Mouse (Mus musculus): ENCODE data around the gene Cacna1a.

The Cacna1a gene

DNA sequence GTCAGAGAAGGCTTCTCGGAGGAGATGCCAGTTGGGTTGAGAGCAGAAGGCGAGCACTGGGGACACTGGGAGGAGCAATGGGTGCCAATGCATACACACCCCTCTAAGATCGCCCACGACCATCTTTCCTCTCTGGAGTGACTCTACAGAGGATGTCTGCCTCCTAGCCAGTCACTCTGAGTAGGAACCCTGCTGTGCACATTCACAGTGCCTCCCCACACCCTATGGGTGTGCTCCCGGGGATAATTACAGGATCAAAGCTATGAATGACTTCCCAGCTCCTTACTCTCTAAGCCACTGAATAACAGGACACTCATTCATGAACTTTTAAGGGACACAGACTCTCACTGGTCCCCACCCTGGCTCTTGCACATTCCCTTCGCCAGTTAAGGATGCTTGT is 151.1 kb downstream of the Cacna1a start:
- no peak for DNase-seq (ENCODE audit: low spot score)

- DNase-seq (ENCODE audit: low spot score): no peak
These were observed 154.2 kb downstream of the Cacna1a start for GRCm38 (mm10) chr8:84542481-84542880.

DNA sequence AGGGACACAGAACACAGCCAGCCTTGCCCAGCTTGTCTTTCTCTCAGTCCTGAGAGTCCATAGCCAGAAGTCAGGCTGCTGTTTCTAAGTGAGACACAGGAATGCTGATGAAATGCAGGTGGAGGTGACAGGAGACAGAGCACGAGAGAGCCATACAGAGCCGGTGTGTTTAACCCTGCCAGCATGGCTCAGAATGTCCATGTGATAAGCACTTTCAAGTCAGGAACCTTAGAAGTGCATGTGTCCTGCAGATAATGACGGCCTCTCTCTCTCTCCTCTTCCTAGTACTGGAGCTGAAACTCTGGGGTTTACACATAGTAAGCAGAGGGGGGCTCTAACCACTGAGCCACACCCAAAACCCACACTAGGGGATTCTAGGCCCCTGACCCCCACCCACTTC is 157.3 kb downstream of the Cacna1a start:
- DNase-seq (ENCODE audit: low spot score): no peak

DNA sequence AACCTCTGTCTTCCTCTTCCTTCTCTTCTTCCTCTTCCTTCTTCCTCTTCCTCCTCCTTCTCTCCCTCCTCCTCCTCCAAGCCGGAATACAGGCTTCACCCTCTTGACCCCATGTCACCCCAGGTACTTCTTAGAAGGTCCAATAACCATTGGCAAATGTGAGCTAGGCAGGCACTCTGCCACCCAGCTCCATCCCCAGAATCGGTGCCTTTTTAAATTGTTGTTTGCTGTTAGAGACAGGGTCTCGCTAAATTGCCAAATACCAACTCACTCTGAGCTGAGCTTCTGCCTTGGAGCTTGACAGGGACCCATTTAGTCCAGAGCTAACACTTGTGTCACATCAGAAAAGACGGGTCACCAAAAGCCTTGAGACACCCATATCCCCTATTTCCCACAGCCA is 164.2 kb downstream of the Cacna1a start:
- DNase-seq (ENCODE audit: low spot score): no peak

DNA sequence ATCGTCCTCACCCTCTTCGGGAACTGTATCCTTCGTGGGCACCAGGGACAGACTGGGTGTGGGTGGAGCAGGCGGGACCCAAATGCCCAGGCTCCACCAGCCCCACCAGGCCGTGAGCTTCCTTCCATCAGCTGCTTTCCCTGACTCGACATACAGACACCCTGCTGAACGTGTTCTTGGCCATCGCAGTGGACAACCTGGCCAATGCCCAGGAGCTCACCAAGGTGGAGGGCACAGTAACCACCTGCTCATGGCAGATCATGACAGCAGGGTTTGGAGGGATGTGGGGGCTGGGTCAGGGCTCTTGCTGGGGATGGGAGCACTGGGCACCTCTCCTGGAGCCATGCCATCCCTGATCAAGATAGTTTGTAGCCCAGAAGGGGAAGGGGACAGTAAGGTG is 164.9 kb downstream of the Cacna1a start:
- no peak for DNase-seq (ENCODE audit: low spot score)

- DNase-seq (ENCODE audit: low spot score): no peak
These were observed 165.4 kb downstream of the Cacna1a start for GRCm38 (mm10) chr8:84553617-84554016.

- DNase-seq (ENCODE audit: low spot score): no peak
These were observed 166.2 kb downstream of the Cacna1a start for GRCm38 (mm10) chr8:84554301-84555027.

- no peak for DNase-seq (ENCODE audit: low spot score)
These were observed 167.0 kb downstream of the Cacna1a start for GRCm38 (mm10) chr8:84555269-84555668.

DNA sequence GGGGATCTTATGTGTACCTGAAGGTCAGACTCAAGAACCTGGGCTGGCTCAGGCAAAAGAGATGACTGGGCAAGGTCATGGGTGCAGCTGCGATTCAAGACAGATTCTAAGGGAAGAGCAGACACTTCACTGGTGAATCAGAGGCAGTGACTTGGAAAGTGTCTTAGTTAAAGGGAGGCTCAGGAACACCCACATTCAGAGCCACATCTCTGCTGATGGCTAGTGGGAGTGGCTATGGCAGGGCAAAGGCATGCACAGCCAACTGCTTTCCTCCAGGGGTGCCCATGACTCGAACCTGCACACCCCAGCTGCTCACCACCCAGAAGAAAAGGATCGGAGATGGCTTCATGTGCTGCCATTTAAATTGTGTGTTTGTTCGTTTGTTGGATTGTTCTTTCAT is 169.7 kb downstream of the Cacna1a start:
- DNase-seq (ENCODE audit: low spot score): no peak

- no peak for DNase-seq (ENCODE audit: low spot score)
These were observed 170.9 kb downstream of the Cacna1a start for GRCm38 (mm10) chr8:84559121-84559604.

DNA sequence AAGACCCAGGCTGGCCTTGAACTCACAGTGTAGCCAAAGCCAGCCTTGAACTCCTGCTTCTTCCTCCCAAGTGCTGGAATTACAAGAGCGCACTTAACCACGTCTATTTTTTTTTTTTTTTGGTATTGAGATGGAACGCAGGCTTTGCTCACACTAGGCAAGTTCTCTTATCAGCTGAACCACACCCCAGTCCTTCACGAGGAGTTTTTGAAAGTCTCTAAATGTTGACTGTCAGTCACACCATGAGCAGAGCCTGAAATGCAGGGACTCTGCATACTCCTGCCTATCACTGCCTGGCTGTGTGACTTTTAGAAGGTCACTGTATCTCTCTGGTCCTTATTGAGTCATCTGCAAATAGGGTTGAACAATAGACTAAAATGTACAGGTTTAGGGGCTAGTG is 173.5 kb downstream of the Cacna1a start:
- no peak for DNase-seq (ENCODE audit: low spot score)

GRCm38 (mm10) chr8:84564042-84564441 is 175.8 kb downstream of the Cacna1a start:
- no peak for DNase-seq (ENCODE audit: low spot score)

GRCm38 (mm10) chr8:84565577-84566360 is 177.5 kb downstream of the Cacna1a start:
- no peak for DNase-seq (ENCODE audit: low spot score)

DNA sequence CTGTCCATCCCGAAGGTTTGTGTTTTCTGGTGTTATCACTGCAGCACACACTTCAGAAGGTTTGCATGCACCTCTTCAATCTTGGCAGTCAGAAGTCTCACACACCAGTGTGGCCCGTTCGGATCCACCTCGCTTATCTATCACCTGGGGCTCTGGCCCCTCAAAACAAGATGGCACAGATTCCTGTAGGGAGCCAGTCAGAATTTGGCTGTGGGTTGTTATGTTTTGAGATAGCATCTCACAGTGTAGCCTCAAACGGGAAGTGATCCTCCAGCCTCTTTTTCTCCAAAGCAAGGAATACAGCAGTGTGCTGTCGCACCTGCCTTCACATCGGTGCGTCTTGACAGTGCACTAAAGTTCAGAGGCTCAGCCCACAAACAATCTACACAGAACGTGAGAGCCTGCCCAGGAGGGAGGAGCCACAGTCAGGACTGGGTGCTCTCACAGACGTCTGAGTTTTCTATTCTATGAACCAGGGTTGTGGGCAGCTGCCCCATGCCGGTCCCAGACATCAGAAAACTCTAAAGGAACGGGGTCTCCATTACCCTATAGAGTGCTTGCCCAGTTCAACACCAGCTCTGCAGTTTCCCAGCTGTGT is 178.7 kb downstream of the Cacna1a start:
- DNase-seq (ENCODE audit: low spot score): no peak

- no peak for DNase-seq (ENCODE audit: low spot score)
These were observed 179.3 kb downstream of the Cacna1a start for GRCm38 (mm10) chr8:84567541-84567940.

GRCm38 (mm10) chr8:84568737-84569136 is 180.5 kb downstream of the Cacna1a start:
- no peak for DNase-seq (ENCODE audit: low spot score)

- DNase-seq (ENCODE audit: low spot score): no peak
These were observed 181.9 kb downstream of the Cacna1a start for GRCm38 (mm10) chr8:84569921-84570673.

GRCm38 (mm10) chr8:84577432-84577831 is 189.2 kb downstream of the Cacna1a start:
- DNase-seq (ENCODE audit: low spot score): no peak

DNA sequence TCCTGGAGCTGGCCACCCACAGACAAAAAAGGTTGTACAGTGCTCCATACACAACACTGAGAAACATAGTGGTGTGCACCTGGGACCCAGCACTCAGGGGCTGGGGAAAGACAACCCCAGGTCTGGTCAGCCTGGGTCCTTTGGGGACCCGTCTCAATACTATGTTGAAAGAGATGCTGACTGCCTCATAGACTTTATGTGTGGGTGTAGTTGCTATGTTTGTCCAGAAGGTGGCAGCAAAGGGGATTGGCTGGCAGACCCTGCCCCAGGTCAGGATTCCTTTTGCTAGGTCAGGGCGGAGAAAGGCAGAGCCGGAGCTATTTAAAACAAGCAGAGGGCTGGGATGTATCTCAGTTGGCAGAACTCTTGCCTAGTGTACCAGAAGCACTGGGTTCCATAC is 191.4 kb downstream of the Cacna1a start:
- DNase-seq (ENCODE audit: low spot score): no peak

GRCm38 (mm10) chr8:84585311-84585710 is 197.1 kb downstream of the Cacna1a start:
- no peak for DNase-seq (ENCODE audit: low spot score)

DNA sequence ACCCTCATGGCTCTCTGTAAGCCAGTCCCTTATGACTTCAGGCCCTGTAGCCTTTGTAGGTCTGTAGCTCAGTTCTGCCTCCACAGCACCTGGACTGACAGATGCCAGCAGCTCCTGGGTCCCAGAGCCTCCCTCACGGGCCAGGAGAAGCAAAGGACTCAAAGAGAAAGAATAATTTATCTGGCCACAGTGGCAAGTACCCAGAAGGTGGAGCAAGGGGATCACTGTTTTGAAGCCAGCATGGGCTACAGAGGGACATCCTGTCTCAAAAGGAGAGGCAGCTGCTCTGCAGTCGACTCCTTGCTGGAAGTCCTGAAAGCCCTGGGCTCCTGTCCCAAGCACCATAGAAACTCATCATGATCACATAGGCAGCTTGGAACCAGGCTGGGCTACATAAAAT is 198.0 kb downstream of the Cacna1a start:
- DNase-seq (ENCODE audit: low spot score): no peak

- no peak for DNase-seq (ENCODE audit: low spot score)
These were observed 200.3 kb downstream of the Cacna1a start for GRCm38 (mm10) chr8:84588498-84588897.

Measured in spleen, adult 12 weeks (tissue).